Mouse (Mus musculus) brain, embryonic 14.5 days (tissue): ENCODE measurements at regions not wholly inside any gene's neighbourhood (a gene's known extent, or its start where the extent isn't known, plus 50 kb on each side); places are given as distances from the start of the nearest gene placed in this dataset.

ENCODE experiments used
- DNase-seq: peaks from one replicate; pipeline ENCODE4 v3.0.0-alpha.2; 2011; ENCODE audit warnings: low read depth
- CTCF ChIP-seq: fragments of 200-500 bp; IDR thresholded peaks from 2 replicates; pipeline ENCODE4 v1.5.1; 2012; ENCODE audit warnings: inconsistent platforms, mild to moderate bottlenecking, moderate library complexity, borderline replicate concordance; ENCODE audit not compliant: insufficient read depth, insufficient read length; ENCODE audit errors: extremely low read depth
- POLR2A ChIP-seq: fragments of 200-500 bp; IDR thresholded peaks from 2 replicates; pipeline ENCODE4 v1.6.1; 2012; ENCODE audit warnings: mild to moderate bottlenecking, inconsistent platforms, borderline replicate concordance; ENCODE audit not compliant: poor library complexity, insufficient read depth, insufficient read length, severe bottlenecking; ENCODE audit errors: extremely low read depth

GRCm38 (mm10) chr3:137768627-137769026 lies 95.7 kb upstream of the H2afz start:
- TF ChIP-seq POLR2A, result no peak
- TF ChIP-seq CTCF, result no peak
- peak; percentile 34 for DNase-seq

GRCm38 (mm10) chr3:137775076-137775849 lies 89.0 kb upstream of the H2afz start:
- TF ChIP-seq CTCF, result no peak
- TF ChIP-seq POLR2A, result no peak
- peak; percentile 85 for DNase-seq

DNA sequence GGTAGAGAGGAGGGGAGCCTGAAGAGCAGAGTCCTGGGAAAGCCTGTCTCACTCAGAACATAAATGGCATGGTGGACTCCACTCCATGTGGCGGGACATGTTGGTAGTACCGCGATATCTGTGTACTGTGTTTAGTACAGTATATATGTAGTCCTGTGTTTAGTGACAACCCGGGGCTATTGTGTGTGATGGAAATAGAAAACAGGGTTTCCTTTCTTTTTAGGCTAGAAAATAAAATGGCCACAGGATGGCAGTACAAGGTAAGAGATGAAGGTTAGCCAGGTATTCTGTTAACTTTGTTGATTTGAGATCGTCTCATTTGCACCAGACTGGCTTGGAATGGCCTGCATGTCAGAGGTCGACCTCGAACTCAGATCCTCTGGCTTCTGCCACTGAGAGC lies 86.2 kb upstream of the H2afz start:
- peak; percentile 77 for DNase-seq
- TF ChIP-seq CTCF (0 out of 2 replicates have a peak, but pooled peaks have one; percentile 20), POLR2A (no peak)

GRCm38 (mm10) chr3:137780029-137780428 lies 84.3 kb upstream of the H2afz start:
- DNase-seq, result peak; percentile 55
- TF ChIP-seq POLR2A, result no peak
- TF ChIP-seq CTCF, result no peak

GRCm38 (mm10) chr3:137782836-137783235 lies 81.5 kb upstream of the H2afz start:
- no peak for TF ChIP-seq POLR2A
- TF ChIP-seq CTCF, result no peak
- no peak for DNase-seq

- DNase-seq, result peak; percentile 90
- TF ChIP-seq CTCF (no peak), POLR2A (no peak)
Observed at GRCm38 (mm10) chr3:137783937-137784911, 80.1 kb upstream of the H2afz start.

- TF ChIP-seq CTCF (no peak), POLR2A (no peak)
- peak; percentile 94 for DNase-seq
Observed at GRCm38 (mm10) chr3:137785224-137785623, 79.1 kb upstream of the H2afz start.

DNA sequence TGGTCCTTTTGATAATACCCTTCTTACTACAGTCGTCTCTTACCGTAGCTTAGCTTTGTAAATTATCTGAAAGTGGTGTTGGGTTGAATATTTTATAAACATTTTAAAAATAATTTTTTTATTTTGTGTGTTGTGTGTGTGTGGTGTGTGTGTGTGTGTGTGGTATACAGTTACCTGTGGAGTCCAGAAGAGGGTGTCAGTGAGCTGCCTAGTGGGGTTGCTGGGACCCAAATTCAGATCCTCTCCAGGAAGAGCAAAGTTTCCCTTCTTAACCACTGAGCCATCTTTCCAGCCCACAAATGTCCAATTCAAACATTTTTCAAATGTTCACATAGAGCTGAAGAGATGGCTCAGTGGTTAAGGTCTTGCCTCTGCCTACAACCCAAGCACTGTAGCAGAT lies 78.4 kb upstream of the H2afz start:
- TF ChIP-seq CTCF, result peak; percentile 5; the same call in 1 of the 2 replicates
- no peak for TF ChIP-seq POLR2A

DNA sequence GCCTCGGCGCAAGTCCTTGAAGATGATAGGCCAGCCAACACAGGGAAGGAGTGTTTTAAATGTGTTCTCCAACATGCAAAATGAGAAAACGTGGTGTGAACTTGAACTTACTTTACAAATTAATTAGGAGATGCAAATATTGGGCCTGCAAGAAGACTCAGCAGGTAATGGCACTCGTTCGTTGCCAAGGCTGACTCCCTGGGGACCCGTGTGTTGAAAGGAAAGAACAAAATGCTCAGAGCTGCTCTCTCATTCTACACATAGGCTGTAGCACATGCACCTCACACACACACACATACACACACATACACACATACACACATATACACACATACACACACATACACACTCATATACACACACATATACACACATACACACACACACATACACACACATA lies 74.6 kb upstream of the H2afz start:
- peak; percentile 56 for DNase-seq
- no peak for TF ChIP-seq POLR2A
- TF ChIP-seq CTCF, result no peak

More for the DNA sequence above, 78.4 kb upstream of the H2afz start:
- no peak for DNase-seq

GRCm38 (mm10) chr3:137790340-137790739 lies 73.9 kb upstream of the H2afz start:
- no peak for TF ChIP-seq POLR2A

GRCm38 (mm10) chr3:137795754-137796315 lies 68.5 kb upstream of the H2afz start:
- no peak for DNase-seq
- TF ChIP-seq CTCF (no peak), POLR2A (no peak)

More at GRCm38 (mm10) chr3:137790340-137790739, 73.9 kb upstream of the H2afz start:
- DNase-seq, result no peak

DNA sequence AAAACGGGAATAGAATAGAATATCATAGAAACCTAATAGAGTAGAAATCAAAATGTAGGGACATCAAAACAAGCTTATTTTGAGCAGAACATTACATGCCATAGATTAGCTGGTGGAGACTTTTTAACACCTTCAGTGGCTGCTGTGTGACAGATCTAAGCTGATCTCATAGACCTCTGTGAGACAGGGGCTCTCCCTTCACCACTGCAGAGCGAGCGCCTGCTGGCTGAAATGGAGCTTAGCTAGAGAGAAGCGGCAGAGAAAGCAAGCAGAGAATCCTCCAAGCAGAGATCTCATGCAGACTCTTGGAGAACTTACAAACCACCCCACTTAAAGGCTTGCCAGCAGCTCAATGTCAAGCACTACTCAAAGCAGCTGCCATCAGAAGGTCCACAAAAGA lies 65.5 kb upstream of the H2afz start:
- DNase-seq, result no peak
- TF ChIP-seq POLR2A (no peak), CTCF (no peak)
